In genomic region chr4:89308001-89308400, GRCm38 (mm10) we compare ENCODE assay signal across 29 mouse cellular contexts. TPM values are rescaled to one million over a fixed set of nuclear protein-coding genes. Genes with fewer than 3 reads are reported as not detected.
"Had no signal": no experiment of that assay in that cellular context is flagged by ENCODE, and none has a peak within 500 bp of the region (broad histone marks: within the 10 kb centered on the region; RNA-seq: fewer than 3 reads in every experiment).

No protein-coding gene starts in this region.

- H3K4me2 ChIP-seq: limb, embryonic 13.5 days; liver, embryonic 12.5 days; liver, embryonic 15.5 days; lung, embryonic 15.5 days; midbrain, embryonic 12.5 days; stomach, embryonic 15.5 days had no signal

- DNase-seq: kidney, adult 18-20 months; kidney, adult 9 months; kidney, postnatal 14 days; kidney, postnatal 4 days; liver; lung, adult 18-20 months; right cerebral cortex, adult 18-20 months; right cerebral cortex, postnatal 14 days; right cerebral cortex, postnatal 4 days; spleen, adult 18-20 months; thymus, postnatal 25 days had no signal

- H3K36me3 ChIP-seq: limb, embryonic 10.5 days; limb, embryonic 13.5 days; liver, embryonic 12.5 days; liver, embryonic 15.5 days; lung, embryonic 15.5 days; midbrain, embryonic 12.5 days; stomach, embryonic 15.5 days had no signal

- H3K27ac ChIP-seq: limb, embryonic 10.5 days; limb, embryonic 13.5 days; liver, embryonic 12.5 days; liver, embryonic 15.5 days; lung, embryonic 15.5 days; macrophage; midbrain, embryonic 12.5 days; stomach, embryonic 15.5 days had no signal

- ATAC-seq: intestine, embryonic 16.5 days; liver, embryonic 12.5 days; midbrain, embryonic 16.5 days had no signal

- H3K4me3 ChIP-seq: limb, embryonic 10.5 days; limb, embryonic 13.5 days; liver, embryonic 12.5 days; liver, embryonic 15.5 days; lung, embryonic 15.5 days; midbrain, embryonic 12.5 days; myocyte; stomach, embryonic 15.5 days had no signal

- H3K9me3 ChIP-seq: limb, embryonic 10.5 days; limb, embryonic 13.5 days; liver, embryonic 12.5 days; liver, embryonic 15.5 days; lung, embryonic 15.5 days; midbrain, embryonic 12.5 days; stomach, embryonic 15.5 days had no signal

- H3K9ac ChIP-seq: limb, embryonic 13.5 days; liver, embryonic 12.5 days; liver, embryonic 15.5 days; lung, embryonic 15.5 days; midbrain, embryonic 12.5 days; stomach, embryonic 15.5 days had no signal

RNA-seq across cellular contexts. Expression of gene Cdkn2b, which starts 2.8 kb away (rescaled TPM):
- total RNA-seq: megakaryocyte-erythroid progenitor cell, adult 5-6 weeks; monocyte, adult 5-6 weeks had no signal
- polyA plus RNA-seq: liver, embryonic 15.5 days; myocyte had no signal

RNA-seq across cellular contexts. Expression of gene Cdkn2a, which starts 13.5 kb away (rescaled TPM):
- total RNA-seq: left cerebral cortex, postnatal 25 days; megakaryocyte-erythroid progenitor cell, adult 5-6 weeks; monocyte, adult 5-6 weeks had no signal
- polyA plus RNA-seq: intestine, embryonic 16.5 days; kidney, embryonic 16.5 days; limb, embryonic 10.5 days; limb, embryonic 13.5 days; liver, embryonic 12.5 days; liver, embryonic 15.5 days; lung, embryonic 15.5 days; midbrain, embryonic 12.5 days; midbrain, embryonic 16.5 days; myocyte; neural tube, embryonic 11.5 days; neural tube, embryonic 14.5 days; stomach, embryonic 15.5 days; thymus, postnatal 0 days had no signal
